Mouse (Mus musculus) ovary, postnatal 10 days (tissue): ENCODE results near the gene Btbd35f23.
"Not testable (repeated sequence)": the region's sequence is repeated elsewhere in the genome, so short reads cannot be mapped to it uniquely, and the experiment has no call there.

ENCODE experiments used
- DNase-seq: peaks from one replicate; pipeline ENCODE4 v3.0.0; 2022; ENCODE audit warnings: low spot score

Gene Btbd35f23

GRCm38 (mm10) chrX:3076575-3076974 lies at the start of gene Btbd35f23:
Btbd35f23 (plus strand) TSS chrX:3076875.
- DNase-seq, result not testable (repeated sequence)
